Mouse (Mus musculus) erythroid progenitor cell, adult 5-6 weeks (primary cell): ENCODE measurements around the gene Dnm1. TPM values are rescaled to one million over a fixed set of nuclear protein-coding genes. Genes with fewer than 3 reads are reported as not detected.

Experiments used
- ATAC-seq: replicated peaks from 2 replicates; pipeline ENCODE4 v1.8.0; 2016; ENCODE audit warnings: moderate number of reproducible peaks, mild to moderate bottlenecking, moderate TSS enrichment, inconsistent platforms; ENCODE audit not compliant: poor library complexity, low FRiP score, severe bottlenecking
- total RNA-seq, 2 experiments: library from RNA; stranded (forward) in 1 of 2; stranded (reverse) in 1 of 2; fragments of 150-400 nt in 1 of 2; fragments of 186-747, 209-891 nt in 1 of 2; gene quantifications; 2 replicates each; pipeline versions ENCODE4 v1.2.3 to v1.2.4; 2015 to 2017; ENCODE audit warnings: low replicate concordance in 2 of 2

The Dnm1 gene
- total RNA-seq (2015; ENCODE audit: low replicate concordance) (not detected in 2 replicates), total RNA-seq (2017; ENCODE audit: low replicate concordance) (not detected in 2 replicates)

DNA sequence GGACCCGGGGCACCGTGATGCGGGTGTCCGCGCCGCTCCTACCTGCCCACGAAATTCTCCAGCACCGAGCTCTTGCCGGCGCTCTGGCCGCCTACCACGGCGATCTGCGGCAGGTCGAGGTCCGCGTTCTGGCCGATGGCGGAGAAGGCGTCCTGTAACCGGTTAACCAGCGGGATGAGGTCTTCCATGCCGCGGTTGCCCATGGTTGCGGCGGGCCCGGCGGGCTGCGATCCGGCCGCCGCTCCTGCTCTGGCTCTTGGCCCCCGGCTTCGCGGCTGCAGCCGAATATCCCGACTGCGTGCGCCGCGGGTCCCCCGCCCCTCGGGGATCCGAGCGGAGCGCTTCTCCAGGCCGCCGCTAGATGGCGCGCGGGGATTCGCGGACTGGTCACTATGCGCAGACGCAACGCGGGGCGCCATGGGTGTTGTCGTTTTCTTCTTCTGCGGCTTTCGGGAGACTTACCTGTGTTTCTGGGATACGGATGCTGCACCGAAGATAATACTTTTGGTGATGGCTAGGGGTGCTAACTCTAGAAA lies at the start of gene Dnm1:
Dnm1 (minus strand) TSS at position 332 of the 536 bp plus-strand sequence.
- peak; percentile 83 for ATAC-seq

DNA sequence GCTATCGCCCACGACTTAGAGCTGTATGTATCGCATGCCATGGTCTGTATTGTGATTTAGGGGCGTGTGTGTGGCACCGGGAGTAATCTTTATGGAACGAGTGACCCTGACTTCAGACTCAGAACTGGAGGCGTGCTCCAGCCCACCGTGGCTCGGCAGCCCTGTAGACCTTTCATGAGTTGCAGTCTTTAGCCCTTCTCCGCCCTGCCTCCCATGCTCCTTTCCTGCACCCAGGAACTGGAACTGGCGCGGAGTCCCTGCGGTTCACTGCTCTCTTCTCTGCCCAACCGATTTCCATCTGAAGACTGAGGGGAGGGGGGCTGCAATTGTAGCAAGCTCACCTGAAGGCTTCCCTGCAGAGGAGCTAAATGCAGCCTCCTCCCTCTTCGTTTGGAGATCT lies 43.6 kb upstream of the Dnm1 start:
- no peak for ATAC-seq

DNA sequence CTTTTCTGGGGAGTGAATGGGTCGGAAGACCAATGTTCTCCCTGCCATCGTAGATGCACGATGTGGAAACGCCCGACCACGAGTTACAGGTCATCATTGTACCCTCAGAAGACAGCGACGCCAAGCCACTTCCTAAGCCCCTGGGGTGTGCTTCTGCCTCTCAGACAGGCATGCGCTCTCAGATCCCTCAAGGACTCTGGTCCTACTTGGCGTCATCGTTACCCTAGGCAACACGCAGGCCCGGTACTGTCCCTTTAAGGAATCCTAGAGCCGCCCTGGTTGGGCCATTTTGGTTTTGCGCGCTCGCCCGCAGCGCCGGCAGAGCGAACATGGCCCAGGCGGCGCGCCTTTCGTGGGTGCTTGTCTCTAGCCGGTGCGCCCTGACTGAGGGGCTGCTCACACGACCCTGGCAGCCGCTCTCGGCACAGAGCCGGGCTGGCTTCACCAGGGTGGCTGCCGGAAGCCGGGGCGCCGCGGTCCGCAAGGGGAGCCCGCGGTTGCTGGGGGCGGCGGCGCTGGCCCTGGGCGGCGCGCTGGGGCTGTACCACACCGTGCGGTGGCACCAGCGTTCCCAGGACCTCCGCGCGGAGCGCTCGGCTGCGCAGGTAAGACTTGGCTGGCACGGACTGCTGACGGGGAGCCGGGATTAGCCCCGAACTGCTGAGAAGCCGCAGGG lies 42.9 kb upstream of the Dnm1 start:
- peak; percentile 66 for ATAC-seq

DNA sequence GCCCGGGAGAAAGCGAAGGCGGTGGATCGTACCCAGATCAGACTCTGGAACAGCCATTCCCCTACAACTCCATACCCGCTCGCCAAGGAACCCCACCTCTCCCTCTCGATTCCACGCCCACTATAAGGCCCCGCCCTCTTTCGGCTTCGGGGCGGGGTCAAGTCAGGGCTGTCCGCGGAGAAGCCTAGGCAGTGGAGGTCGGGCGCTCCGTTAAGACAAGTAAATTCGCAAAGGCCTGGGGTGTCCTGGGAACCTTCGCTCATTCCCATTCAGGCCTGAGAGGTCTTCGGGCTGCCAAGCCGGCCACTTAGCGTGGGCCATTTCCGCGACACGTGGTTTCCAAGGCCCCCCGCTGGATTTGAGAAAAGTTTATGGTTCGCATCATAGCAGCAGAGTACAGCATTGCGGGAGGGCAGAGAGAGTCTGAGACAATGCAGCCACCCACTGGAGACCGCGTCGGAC lies 42.4 kb upstream of the Dnm1 start, which contains the start of gene Ptges2:
Ptges2 (plus strand) TSS at position 413 of the 462 bp plus-strand sequence.
- ATAC-seq = peak; percentile 91

DNA sequence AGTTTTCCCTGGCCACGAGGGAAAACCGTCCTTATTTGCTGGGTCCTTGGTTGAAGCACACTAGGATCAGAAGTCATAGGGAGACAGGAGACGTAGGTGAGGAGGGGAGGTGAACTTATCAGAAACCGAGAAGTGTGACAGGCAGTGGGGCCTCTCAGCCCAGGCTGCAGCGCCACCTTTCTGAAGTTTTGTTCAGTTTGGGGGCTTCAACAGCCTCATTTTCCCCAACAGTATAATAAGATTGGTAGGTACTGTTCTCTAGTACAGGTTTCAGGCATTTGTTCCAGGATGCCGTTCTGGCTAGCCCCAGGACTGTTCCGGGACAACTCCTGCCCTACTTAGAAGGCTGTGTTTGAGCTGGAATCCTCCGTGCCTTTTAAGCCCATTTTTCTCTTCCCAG lies 41.8 kb upstream of the Dnm1 start:
- peak; percentile 23 for ATAC-seq

- no peak for ATAC-seq
These were observed 38.9 kb upstream of the Dnm1 start for GRCm38 (mm10) chr2:32392063-32392462.

DNA sequence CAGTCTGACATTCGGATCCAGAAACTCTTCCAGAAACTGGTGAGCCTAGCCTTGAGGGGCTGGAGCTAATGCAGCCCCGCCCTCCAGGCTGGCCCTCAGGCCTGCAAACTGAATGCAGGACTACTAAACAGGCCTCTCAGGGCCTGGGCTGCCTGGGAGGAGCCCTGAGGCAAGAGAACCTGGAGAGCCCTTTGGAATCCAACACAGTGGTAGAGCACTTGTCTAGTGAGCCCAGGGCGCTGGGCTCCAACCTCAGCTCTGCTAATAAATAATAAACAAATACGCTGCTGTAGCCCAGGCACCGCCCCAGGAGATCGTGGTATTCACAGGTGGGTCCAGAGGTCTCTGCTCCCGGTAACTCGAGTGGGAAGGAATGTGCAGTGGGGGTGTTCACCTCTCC lies 37.7 kb upstream of the Dnm1 start:
- ATAC-seq = no peak

DNA sequence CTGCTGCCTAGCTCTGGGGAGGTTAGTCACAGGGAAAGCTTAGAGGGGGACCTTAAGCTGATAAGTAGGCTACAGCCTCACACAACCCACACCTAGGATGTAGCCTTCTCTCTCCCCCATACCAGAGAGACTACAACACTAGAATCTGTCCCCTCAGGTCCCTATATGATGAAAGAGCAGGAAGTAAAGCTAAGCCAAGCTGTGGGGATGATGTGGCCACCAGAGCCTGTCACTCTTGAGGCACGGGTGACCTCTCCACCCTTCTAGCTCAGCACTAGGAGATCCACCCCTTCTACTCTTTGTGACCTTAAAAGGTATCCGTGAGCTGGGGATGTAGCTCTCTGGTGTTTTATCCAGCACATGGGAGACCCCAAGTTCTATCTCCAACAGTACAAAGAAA lies 36.0 kb upstream of the Dnm1 start:
- ATAC-seq = no peak

- ATAC-seq = no peak
These were observed 34.8 kb upstream of the Dnm1 start, which contains the start of gene Lcn2 for GRCm38 (mm10) chr2:32387706-32388490. Lcn2 (minus strand) TSS chr2:32388252.

- no peak for ATAC-seq
These were observed 29.6 kb upstream of the Dnm1 start for GRCm38 (mm10) chr2:32382689-32383088.

GRCm38 (mm10) chr2:32381775-32382223 lies 28.7 kb upstream of the Dnm1 start, which contains the start of gene 1110008P14Rik:
1110008P14Rik (minus strand) TSS chr2:32381938.
- ATAC-seq = peak; percentile 87

DNA sequence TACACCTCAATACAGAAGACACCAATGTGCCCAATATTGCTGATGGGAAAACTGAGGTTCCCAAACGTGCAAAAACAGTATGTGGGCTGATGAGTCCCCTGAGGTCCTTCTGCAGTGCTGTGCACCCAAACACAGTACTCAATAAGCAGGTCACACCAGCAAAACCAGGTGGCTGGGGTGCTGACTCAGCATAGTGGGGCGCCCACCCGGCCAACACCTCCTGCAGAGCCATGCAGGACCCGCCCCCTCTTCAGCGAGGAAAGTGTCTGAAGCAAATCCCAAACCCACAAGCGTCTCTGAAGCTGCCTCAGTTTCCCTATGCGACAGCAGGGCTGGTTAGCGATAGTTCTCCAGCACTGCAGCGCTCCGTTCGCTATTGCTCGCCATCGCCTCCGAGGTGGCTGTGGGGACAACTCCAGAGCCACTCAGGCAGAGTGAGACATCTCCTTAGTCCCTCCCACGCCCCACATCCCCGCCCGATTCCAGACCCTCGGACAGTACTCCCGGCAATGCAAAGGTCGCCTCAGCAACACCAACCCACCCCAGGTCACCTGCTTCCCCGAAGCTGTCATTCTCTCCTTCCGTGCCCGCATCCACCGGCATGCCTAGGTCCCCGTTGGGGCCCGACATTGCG lies 28.1 kb upstream of the Dnm1 start:
- peak; percentile 26 for ATAC-seq

DNA sequence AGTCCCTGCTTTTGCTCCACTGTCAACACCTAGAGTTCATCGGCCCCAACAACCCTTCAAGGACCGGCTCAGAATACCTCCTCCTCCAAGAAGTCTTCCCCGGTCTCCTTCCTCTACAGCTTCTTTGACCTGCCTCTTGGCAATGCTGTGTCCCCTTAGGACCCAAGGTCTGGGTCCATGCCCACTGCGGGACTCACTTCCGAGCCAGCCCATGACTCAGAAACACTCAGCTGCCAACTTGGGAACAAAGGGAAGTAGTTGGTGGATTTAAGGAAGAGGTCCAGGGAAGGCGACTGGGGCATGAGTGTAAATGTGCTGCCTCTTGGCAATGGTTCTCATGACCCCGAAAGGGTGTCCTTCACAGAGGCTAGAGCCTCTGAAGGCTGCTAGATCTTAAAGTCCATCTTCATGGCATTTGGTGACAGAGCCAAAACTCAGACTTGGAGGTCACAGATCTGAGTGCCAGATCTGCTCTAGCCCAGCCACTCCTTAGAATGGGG lies 26.9 kb upstream of the Dnm1 start:
- no peak for ATAC-seq

DNA sequence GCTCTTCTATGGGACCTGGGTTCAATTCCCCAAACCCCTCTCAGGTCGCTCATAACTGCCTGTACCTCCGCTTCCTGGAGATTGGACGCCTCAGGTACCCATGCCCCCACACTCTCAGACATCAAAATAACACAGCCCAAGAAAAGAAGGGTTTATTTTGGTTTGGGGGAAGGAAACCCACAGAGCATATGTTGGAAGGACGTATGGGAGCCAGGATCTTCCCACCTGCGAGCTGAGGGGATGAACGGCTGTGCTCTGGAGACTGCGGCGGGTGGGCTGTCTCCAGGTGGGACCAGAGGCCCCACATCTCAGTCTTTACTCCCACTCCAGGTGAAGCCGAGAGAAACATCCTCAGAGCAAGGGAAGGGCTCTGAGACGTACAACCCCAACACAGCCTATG lies 23.8 kb upstream of the Dnm1 start:
- no peak for ATAC-seq

DNA sequence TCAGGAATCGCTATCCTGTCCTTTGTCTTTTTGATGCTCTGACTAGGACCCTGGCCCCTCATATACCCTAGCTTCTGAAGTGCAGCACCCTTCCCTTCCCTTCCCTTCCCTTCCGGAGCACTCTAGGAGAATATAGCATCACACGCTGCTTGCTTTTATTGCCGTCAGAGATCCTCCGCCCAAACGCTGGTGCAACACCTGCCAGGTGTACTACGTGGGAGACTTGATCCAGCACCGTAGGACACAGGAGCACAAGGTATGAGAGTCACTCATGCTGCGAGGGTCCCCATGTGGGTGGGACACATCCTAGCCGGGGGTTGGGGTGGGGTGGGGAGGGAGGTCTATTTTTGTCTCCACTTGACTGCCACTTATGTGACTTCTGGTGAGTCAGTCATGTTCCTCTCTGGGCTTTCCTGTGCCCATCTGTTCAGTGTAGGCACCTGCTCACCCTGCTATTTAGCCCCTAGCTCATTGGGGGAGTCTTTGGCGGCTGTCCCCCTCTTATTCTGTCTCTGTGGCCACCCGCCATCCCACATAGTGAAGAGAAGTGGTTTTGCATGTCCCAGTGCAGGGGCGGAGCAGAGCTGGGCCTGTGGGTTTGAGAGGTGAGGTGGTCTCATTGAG lies 22.3 kb upstream of the Dnm1 start:
- no peak for ATAC-seq

- no peak for ATAC-seq
These were observed 21.1 kb upstream of the Dnm1 start for GRCm38 (mm10) chr2:32374191-32374590.

DNA sequence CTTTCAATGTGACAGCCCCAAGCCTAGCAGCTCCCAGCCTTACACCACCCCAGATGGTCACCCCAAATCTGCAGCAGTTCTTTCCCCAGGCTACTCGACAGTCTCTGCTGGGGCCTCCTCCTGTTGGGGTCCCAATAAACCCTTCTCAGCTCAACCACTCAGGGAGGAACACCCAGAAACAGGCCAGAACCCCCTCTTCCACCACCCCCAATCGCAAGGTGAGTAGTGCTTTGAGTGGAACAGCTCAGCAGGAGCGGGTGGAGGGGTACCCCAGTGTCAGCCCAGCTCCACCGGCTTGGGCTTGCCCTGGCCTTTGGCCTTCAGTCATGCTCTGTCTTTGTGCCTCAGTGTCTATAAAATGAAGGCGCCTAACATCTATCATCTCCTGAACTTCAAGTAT lies 14.2 kb upstream of the Dnm1 start:
- no peak for ATAC-seq

- ATAC-seq = no peak
These were observed 11.0 kb upstream of the Dnm1 start for GRCm38 (mm10) chr2:32364121-32364520.

GRCm38 (mm10) chr2:32363376-32364106 lies 10.4 kb upstream of the Dnm1 start:
- ATAC-seq = peak; percentile 44
